Mouse (Mus musculus) gastrocnemius, postnatal 36 days (tissue): ENCODE data around the gene Car10. TPM values are rescaled to one million over a fixed set of nuclear protein-coding genes. Genes with fewer than 3 reads are reported as not detected.

Source experiments
- DNase-seq, 2 experiments: peaks; one replicate each; pipeline ENCODE4 v3.0.0; 2022
- intact Hi-C: fragments of 180-260 bp; cut with DNase I; formaldehyde crosslinking; loops from one replicate; pipeline ENCODE4 v1.15.1; 2025
- long read RNA-seq, 2 experiments: library from polyadenylated mRNA; stranded (forward); transcript quantifications; one replicate each; pipeline ENCODE4 v2.0.0; 2021
- total RNA-seq, 2 experiments: library from RNA; stranded (reverse); gene quantifications; 2 replicates each; pipeline ENCODE4 v1.2.3; 2021

The Car10 gene
- not detected for total RNA-seq
- long read RNA-seq, experiment 1, result 0 reads
- long read RNA-seq, experiment 2, result 0 reads

DNA sequence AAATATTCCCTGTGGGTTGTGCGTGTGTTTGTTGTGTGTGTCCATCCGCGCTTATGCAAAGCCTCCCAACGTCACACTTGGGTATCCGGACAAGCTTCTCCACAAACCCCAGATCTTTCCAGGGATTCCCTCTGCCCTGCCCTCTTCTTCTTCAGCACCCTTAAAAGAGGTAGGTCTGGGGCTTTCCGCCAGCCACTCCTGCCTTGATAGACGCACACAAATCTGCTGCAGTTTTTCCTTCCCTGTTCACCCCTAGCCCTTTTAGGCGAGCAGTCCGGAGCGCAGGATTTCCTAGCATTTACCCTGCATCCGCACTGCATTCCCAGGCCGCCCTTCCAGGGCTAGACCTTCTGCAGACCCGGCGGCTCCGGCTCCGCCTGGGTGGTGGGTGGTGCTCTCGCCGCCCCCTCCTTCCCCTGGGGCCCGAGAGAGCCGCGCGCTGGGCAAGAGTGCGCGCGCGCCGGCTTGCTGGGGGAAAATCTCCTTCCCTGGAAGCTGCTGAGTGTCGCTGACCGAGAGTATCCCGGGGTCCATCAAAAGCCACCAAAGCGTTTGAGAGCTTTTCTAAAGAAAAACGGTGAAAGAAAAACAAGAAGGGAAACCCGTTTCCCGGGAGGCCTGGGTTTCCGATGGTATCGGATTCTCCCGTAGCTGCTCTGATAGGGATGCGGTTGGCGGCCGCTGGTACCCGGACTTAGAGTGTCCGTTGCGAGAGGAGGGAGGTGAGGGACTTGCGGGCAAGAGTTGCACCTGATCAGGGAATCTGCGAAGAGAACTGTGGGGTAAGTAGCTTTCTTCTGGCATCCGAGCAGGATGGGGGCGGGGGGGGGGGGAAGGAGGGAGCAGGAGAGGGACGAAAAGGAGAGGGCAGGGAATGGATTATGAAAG lies at the start of gene Car10:
Car10 (plus strand) TSS at position 88 of the 888 bp plus-strand sequence.
- DNase-seq, result no peak

DNA sequence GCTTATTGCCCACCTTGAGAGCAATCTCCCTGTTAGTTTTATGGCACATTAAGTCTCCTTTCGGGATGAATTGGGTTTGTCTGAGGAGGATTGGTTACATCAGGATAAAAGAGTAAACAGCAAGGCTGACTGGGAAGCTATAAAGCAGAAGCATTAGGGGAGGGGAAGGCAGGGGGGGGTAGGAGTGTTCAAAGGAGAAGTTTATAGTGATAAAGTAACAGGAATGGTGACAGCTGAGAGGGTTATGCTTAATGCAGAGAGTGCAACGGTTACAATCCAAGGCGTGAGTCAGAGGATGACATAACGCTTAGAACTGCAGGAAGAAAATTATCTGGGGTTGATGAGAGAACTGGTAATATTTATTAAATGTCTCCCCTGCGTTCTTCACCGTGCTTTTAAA lies 32.8 kb upstream of the Car10 start:
- intact Hi-C loops, result no loop called here
- DNase-seq, result no peak

More for the DNA sequence above, at the start of gene Car10:
- intact Hi-C loops, result no loop called here

DNA sequence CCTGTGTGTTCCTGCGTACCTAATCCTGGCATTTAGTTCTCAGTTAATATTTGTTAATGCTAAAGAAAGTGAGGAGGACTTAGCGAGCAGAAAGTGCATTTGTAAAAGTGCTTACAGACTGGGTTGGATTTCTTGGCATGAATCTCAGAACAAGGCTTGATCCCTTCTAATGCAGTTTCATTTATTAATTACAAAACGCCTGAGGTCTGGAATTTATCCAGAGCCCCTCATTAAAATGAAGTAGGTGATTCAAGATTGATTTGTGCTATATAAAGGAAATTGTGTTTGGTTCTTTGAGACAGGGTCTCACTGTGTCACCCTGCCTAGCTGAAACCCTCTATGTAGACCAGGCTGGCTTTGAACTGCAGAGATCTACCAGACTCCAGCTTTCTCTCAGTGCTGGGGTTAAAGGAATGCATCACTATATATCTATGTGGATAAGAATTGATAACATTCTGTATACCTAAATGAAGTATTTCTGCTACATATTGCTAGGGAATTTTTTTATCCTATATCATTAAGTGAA lies 32.1 kb upstream of the Car10 start:
- intact Hi-C loops, result no loop called here
- no peak for DNase-seq

DNA sequence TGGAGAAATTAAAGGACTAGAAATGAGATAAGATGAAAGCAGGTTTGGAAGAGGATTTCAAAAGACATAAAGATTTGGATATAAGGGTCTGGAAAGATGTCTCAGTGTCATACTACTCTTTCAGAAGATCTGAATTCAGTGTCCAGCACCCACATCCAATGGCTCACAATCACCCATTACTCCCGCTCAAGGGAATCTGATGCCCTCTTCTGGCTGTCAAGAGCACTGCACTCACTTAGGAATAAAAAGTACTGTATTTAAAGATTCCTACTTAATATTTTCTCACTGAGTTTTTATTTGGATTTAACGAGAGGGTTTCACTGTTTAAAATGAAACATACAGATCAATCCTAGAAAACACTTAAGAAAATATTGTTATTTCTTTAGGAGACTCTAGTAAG lies 2.2 kb upstream of the Car10 start:
- DNase-seq, result no peak
- intact Hi-C loops, result no loop called here

GRCm38 (mm10) chr11:93097001-93097400 lies 827 bp upstream of the Car10 start:
- intact Hi-C loops, result no loop called here

DNA sequence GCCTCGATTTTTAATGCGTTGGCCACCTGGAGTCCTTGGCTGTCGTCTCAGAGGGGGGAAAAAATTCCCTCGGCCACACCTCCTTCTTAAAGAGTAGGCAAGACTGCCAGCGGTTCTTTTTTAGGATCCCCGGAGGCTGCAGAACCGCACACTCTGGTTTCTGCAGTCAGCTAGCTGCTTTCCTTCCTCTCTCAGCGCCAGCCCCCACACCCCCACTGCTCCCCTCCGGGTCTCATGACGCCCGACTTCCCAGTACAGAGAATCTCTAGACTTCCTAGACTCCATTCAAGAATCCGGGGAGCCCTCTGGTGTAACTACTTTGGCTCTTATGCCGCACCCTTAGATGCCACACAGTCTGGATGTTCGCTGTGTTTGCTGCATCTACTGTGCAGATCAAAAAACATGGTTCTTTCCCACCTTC lies 387 bp upstream of the Car10 start:
- intact Hi-C loops, result no loop called here

More at GRCm38 (mm10) chr11:93097001-93097400, 827 bp upstream of the Car10 start:
- DNase-seq, result no peak

GRCm38 (mm10) chr11:93098933-93099381 lies 1.1 kb downstream of the Car10 start:
- DNase-seq, result no peak
- intact Hi-C loops, result no loop called here

More for the DNA sequence above, 387 bp upstream of the Car10 start:
- DNase-seq, result no peak

GRCm38 (mm10) chr11:93099431-93100370 lies 1.9 kb downstream of the Car10 start:
- no peak for DNase-seq

DNA sequence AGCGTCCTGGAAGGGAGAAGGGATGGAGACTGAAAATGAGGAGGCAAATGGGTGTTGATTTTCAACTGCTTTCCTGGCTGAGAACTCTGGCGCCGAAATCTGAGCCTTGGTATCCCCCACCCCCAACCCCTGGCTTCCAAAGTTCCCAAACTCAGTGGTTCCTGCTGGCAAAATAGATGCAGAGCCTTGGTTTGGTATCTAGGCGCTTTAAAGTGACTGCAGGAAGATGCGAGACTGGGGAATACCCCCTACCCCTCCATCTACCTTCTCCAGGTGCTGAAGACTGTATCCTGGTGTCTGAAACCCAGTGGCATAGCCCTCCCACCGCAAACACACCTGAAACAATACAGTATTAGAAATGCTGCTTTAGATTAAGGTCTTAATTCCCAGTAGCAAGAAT lies 2.8 kb downstream of the Car10 start:
- DNase-seq, result no peak
- intact Hi-C loops, result no loop called here

More at GRCm38 (mm10) chr11:93099431-93100370, 1.9 kb downstream of the Car10 start:
- intact Hi-C loops, result no loop called here

DNA sequence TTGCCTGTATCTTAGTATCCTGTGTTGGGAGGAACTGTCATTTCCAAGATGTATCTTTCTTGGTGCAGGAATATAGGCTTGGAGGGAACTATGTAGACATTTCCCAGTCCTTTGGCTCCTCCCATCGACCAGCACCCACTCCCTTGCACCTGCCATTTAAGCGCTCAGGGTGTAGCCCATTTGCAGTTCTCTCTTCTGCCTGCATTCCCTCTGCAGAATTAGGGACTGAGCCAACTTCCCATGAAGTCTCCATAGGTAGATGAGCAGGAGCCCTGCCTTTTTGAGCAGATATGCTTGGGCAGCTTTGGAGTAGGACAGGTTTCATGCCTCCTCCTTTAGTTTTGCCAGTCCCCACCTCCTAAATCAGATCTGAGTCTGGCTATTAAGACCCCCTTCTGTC lies 3.3 kb downstream of the Car10 start:
- intact Hi-C loops, result no loop called here
- DNase-seq, result no peak

GRCm38 (mm10) chr11:93102321-93102720 lies 4.5 kb downstream of the Car10 start:
- intact Hi-C loops, result no loop called here

GRCm38 (mm10) chr11:93103101-93103815 lies 5.4 kb downstream of the Car10 start:
- intact Hi-C loops, result no loop called here
- no peak for DNase-seq

More at GRCm38 (mm10) chr11:93102321-93102720, 4.5 kb downstream of the Car10 start:
- no peak for DNase-seq

- no peak for DNase-seq
- intact Hi-C loops, result no loop called here
Observed at GRCm38 (mm10) chr11:93109451-93109850, 11.6 kb downstream of the Car10 start.

DNA sequence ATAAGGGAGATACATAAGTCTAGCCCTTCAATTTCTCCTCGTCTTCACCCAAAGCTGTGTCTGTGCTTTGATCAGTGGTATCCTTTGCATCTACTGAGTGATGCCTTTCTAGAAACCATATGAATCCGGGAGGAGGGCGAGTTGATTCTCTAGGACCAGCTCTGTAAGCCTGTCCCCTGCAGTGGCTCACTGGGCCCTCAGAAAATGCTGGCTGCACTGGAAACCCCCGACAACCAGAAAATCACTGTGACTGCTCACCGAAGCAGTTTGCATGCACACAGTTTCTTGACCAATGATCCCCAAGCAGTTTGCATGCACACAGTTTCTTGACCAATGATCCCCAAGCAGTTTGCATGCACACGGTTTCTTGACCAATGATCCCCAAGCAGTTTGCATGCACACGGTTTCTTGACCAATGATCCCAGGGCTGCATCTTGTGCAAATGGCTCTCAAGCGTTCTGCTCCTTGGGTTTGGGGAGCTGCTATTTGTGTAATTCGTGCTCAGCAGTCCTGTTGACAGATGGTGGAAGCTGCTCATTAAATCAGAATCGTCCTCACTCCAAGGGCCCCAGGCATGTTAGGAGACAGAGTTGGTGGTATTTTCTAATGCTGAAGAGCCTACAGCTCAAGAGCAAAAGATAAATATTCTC lies 23.1 kb downstream of the Car10 start:
- intact Hi-C loops, result no loop called here
- DNase-seq, result no peak

DNA sequence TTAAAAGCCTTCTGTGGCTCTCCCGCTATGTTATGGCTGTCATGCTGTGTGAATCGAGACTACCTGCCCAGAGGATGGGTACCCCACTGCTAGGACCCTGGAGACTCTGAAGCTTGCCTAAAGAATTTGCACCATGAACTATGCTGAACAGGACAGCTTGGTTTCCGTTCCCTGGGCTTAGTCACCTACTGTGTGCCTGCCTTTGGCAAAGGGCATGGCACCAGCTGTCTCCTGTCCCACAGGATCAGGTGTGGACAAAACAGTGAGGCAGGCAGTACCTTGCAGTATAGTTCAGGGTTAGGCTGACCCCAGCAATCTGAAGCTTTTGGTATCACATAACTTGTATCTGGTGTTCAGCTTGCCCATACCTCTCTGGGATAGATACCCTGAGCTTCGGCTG lies 25.9 kb downstream of the Car10 start:
- no peak for DNase-seq
- intact Hi-C loops, result no loop called here

- intact Hi-C loops, result no loop called here
- DNase-seq, result no peak
Observed at GRCm38 (mm10) chr11:93126466-93126865, 28.6 kb downstream of the Car10 start.

- intact Hi-C loops, result no loop called here
- DNase-seq, result no peak
Observed at GRCm38 (mm10) chr11:93128481-93128880, 30.7 kb downstream of the Car10 start.

DNA sequence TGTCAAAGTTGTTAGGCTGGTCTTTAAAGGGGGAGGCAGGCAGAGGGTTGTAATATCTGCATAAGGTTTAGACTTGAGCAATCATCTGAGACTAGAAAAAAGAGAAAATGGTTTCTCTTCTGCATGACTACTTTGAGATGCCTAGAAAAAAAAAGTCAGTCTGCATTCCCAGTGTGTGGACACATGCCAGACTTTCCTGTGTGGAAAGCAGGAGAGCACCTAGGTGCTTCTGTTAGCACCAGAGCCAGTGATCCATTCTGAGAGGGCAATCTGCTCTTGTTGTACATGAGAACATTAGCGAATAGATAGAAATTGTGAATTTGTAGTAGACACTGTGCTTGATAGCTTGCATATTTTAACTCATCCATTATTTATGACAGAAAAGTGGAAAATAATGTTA lies 40.0 kb downstream of the Car10 start:
- no peak for DNase-seq
- intact Hi-C loops, result no loop called here

DNA sequence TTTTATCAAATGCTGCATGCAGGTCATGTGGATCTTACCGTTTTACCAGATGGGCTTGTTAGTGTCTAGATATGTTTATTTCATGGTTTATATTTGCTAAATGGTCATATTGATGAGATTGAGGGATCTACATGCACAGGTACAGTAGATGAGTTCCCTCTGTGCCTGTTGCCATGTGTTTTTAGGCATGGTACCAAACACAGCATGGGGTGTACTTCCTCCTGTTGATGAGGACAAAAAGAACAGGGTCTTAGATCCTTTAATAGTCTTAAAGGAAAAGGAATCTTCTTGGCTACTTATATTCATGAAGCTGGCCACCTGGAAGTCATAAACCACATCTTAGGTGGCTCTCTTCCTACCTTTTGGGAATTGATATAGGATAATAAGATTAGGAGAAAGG lies 43.9 kb downstream of the Car10 start:
- DNase-seq, result no peak
- intact Hi-C loops, result no loop called here

GRCm38 (mm10) chr11:93144544-93144943 lies 46.7 kb downstream of the Car10 start:
- intact Hi-C loops, result no loop called here
- DNase-seq, result no peak
